Mouse (Mus musculus): Measurements from ENCODE around the gene Wdr11.

Wdr11 gene

DNA sequence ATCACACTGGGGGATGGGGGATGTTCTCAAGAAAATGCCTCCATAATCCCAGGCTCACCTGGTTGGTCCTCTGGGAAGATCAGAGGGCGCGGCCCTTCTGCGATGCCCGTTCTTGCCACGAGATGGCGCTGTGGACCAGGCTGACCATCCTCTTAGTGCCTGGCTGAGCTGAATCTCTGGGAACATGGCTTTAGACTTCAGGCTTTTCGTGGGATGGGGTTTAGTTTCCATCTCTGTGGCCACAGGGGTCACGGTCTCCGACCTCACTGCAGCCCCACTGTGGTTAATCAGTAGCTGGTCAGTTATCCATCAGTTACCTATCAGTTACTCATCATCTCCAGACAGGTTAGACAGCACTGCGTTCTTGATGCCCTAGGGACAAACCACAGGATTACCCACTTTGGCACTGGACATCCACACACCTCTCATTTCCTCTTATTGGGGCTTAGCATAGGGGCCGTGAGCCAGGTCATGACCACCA is 62.2 kb downstream of the Wdr11 start:
- peak; percentile 48 for DNase-seq (ENCODE audit: low read depth)

DNA sequence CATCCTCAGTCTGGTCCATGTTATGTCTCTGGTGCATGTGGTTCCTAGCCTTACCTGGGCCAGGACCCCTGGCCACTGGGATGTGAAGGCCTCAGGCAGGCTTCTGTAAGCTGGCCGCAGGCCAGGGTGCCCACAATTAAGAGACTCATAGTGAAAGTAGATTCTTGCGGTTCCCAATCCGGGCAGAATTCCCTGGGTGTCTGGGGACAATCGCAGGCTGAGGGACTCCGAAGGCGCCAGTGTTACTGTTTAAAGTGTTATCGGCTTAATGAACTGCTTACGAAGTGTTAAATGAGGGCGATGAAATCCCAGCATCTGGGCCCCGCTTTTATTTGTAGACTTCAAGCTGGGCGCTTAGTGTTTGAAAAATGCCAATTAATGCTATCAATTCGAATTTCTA is 63.3 kb downstream of the Wdr11 start:
- no peak for DNase-seq (ENCODE audit: low read depth)

DNA sequence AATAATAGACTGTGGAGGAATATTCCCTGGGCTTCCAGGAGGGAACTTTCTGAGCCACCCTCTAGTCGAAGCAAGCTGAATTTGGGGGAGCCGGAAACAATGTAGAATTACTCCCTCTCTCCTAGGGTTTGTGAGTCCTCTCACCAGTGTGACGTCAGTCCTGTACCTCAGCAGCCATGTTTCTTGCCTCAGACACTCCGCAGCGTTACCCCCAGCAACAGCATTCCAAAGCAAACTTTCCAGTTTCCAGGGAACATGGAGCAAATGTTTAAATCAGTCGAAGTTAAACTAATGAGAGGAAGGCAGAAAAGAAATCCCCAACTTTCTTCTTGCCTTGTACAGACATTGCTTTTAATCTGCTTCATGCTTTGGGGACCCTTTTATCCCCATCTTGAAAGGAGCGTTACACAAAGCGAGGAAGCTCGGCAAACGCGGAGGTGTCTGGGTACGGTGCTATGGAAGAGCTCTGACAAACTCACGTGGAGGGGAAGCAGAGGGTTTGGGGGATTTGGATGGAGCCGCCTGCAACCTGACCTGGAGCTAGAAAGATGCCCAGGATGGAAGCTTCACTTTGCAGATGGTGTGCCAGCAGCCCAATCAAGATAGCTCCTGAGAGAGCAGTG is 64.1 kb downstream of the Wdr11 start:
- no peak for DNase-seq (ENCODE audit: low read depth)

DNA sequence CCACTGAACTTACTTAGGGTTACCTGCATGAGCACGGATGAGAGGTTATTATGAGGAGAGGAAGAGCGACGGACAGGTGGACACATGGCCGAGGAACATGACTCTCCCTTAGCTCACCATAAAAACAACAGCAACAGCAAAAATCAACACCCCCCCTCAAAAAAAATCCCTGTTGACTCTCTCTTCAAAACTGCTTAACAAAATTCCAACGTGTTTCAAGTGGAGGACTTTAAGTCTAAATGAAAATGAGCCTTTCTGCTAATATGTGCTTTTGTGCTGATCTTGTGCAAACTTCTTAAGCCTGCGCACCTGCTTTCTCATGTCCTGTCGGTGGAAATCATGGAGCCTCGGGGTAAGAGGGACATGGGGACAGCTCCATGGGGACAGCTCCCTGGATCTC is 66.2 kb downstream of the Wdr11 start:
- DNase-seq (ENCODE audit: low read depth), result no peak

DNA sequence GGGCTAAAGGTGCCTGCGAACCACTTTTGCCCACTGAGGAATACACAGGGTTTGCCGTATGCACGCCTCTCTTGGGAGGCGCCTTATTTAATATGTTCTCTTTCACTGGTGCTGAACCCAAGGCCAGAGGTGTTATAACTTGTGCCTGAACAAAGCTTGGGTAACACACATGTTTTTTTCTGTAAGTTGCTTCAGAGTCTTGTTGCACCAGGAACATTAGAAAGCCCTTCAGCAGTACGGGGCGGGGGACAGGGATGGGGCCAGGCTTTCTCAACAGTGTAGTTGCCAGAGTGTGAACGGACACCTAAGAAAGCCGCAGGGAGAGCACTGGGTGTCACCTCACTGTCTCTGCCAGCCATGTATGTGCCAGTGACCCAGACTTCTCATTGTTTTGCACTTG is 68.1 kb downstream of the Wdr11 start:
- no peak for DNase-seq (ENCODE audit: low read depth)

DNA sequence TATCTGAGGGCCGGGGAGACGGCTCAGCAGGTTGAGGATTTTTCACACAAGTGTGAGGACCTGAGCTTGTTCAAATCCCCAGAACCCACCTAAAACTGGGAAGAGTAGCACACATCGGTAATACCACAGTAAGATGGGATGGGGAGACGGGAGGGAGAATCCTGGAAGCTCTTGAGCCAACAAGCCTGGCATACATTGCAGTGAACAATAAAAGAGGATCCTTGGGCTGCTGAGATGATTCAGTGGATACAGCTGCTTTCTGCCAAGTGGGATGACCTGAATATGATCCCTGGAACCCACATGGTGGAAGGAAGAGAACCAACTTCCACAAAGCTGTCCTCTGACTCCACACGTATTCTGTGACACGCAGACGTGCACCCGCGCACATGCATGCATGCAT is 68.9 kb downstream of the Wdr11 start:
- DNase-seq (ENCODE audit: low read depth), result no peak

DNA sequence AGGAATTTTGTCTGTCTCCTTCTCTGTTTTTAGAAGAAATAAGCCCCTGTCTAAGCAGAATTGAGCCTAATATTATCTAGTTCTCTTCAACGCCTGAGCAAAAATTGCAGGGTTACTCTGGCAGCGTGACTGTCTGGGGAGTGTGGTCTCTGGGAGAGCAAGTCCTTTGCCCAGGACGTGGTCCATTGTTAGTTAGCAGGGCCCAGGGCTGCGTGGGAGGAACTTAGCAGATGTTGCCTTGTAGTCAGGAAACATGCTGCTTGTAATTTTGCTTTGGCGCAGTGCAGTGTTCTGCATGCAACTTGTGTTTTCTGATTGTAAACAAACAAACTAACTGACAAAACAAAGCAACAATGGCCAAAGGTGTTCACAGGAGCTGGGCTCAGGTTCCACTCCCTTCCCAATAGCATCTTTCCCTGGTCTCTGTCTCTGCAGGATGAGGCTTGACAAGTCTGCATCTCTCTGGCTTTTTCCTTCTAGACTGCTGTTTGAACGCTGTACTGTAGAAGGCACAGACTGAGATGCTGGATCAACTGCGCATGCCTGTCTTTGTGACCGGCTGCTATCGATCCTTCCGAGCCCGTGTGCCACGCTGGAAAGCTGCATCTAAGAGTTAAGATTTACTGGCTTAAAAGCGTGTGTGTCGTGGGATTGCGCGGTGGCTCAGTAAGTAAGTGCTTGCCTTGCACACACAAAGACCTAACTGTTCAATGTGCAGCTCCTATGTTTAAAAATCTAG is 70.6 kb downstream of the Wdr11 start:
- no peak for DNase-seq (ENCODE audit: low read depth)

DNA sequence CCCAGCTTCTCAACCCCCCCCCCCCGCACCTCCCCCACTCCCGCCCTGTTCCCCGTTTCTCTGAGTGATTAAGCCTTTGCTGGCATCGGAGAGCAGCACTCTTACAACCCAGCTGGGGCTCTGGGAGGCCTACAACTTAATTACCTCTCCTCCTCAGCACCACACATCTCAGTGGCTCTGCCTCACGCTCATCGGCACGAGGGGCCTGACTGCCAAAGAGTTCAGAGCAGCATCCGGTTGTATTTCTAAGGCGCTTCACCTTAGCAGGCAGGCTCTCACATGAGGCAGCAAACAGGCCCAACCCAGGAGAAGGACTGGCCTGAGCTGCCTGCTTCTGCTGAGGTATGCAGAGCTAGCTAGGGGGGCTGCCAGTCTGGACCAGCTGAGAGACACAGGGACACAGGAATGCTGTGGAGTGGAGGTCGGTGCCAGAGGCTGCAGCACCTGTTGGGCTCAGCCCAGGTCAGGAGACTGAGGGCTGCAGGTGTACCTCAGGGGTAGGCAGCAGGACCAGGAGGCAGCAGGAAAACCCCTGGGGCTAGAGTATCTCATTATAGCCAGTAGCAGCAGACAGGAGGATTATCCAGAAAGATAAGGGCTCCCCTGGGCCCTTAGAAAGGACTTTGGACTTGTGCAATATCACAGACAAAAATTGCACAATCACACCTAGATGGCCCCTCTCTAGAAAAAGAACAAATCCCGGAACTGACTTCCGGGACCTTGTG is 72.3 kb downstream of the Wdr11 start:
- no peak for DNase-seq (ENCODE audit: low read depth)

DNA sequence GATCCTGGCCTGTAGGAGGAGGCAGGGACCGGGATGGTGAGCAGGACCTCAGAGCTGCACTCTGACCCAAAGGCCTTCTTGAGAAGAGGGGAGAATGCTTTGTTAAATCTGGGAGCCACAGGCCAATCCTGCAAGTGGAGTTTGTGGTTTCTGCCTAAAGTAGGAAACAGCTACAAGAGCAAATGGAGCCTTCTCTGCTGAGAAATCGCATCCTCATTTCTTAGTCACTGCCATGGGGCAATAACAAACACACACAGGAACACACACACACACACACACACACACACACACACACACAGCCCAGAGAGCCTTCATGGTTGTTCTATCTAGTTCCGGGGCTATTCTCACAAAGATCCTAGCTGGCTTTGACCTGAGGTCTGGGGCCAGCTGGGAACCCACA is 73.7 kb downstream of the Wdr11 start:
- DNase-seq (ENCODE audit: low read depth), result no peak

DNA sequence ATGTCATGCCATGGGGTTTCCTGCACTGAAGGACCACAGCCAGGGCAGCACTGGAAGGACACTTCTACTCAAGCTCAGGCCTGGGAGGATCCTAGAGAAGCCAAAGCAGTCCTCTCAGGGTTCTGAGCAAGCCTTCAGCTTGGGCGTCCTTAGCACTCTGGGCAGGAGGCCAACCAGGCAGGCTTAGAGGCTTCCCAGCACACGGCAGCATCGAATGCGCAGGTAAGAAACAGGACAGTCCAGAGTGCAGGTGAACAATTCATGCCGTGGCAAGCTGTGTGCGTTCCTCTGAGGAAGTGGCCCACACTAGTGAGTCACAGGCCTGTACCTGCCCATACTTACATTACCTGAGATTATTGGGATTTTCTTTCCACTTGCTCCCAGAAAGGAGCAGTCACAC is 74.3 kb downstream of the Wdr11 start:
- no peak for DNase-seq (ENCODE audit: low read depth)

DNA sequence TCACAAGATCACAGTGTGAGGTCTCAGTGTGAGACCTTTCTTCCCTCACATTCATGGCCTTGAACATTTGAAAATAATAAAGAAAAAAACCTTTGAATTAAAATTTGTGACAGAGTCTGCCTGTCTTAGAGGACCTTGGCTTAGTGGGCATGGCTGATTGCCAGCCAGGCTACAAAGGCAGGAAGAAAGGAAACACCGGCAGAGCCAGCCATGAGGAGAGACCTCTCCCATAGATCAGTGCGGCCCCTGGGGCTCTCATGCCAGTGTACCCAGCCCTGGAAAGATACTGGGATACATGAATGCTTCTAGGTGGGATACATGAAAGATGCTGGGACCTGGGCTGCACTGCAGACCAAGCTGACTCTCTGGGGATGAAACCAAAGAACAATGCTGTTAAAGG is 74.9 kb downstream of the Wdr11 start:
- DNase-seq (ENCODE audit: low read depth), result no peak

DNA sequence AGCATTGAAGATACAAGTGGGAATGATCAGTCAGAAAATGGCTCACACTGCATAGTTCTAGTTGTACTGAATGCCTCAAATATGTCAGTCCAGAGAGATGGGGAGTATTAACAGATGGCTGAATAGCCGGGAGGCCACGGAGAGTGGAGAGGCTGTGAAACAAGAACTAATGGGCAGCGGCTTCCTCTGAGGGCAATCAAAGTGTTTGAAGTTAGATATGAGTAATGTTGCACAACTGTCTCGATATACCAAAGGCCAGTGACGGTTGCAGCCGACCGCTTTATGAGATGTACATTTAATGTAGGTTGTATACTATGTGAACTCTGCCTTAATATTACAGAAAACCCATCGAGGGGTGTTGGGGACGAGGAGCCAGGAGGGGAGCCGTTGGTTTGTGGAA is 78.6 kb downstream of the Wdr11 start:
- no peak for DNase-seq (ENCODE audit: low read depth)

DNA sequence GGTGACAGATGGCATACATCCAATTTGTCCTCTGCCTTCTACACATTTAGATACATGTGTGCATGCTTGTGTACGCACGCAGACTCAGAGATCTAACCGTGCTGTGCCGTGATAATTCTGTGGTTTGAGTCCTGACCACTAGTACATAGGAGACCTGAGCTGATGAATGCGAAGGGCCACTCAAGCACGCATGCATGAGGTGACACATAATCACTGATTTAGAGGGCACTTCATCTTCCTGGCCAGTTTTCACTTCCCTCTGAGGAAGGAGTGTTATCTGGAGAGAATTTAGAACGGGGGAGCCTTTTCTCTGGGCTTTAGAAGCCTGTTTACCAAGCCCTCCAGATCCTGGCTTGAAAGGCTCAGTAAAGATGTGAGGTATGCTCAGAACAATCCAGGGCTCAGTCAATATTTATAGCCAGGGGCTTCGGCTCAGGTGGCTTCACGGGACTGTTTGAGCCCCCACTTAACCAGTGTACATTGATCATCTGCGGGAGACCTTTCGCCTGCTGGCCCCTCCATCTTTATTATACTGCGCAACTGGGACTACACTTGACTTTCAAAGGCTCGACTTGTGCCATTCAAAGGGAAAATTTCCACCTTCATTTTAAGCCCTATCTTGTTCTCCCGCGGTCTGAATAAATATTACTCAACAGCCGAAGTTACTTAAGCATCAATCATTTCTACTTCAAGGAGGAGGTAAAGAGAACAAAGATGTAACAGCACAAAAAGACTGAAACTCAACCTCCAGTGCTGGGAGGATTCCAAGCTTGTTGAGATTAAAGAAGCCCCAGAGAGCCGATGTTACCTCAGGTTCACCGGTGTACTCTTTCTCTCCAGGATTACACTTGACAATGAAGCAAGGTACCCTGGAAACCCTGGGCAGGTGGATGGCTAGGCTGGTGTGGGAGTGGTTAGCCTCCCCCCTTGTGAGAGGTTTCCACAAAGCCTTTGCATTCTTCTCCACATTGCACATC is 80.3 kb downstream of the Wdr11 start:
- no peak for DNase-seq (ENCODE audit: low read depth)

DNA sequence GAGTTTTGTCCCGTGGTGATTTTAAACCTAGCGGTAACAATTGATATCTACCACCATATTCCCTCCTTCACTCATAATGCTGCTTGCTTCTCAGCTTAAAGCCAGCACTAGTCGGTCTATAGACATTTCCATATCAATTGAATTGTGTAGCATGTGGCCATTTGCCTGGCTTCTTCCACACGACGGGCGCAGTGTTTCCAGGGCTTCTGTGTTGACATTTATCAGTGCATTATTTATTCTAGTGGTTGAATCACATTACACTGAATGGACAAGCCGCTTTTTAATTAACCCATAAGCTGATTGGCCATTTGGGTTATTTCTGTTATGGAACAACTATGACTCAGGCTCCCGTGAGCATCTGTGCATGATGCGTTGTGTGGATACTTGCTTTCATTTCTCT is 82.1 kb downstream of the Wdr11 start:
- DNase-seq (ENCODE audit: low read depth), result no peak

DNA sequence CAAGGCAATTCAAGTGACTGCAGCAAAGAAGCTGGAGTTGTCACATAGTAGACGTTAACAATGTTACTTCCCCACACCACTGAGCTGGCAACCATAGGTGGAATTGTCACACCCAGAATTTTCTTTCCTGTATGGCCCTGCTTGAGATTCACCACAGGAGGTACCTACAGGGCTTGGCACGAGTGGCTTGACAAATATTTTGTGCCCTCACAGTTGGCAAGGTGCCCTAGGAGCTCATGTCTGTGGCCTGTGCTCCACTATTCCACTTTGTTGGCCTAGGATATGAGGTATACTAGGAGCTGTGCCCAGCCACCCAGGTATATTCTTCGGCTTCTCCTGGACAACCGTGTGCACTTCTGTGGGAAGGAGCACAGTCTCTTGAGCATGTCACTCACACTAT is 82.9 kb downstream of the Wdr11 start:
- DNase-seq (ENCODE audit: low read depth), result no peak

DNA sequence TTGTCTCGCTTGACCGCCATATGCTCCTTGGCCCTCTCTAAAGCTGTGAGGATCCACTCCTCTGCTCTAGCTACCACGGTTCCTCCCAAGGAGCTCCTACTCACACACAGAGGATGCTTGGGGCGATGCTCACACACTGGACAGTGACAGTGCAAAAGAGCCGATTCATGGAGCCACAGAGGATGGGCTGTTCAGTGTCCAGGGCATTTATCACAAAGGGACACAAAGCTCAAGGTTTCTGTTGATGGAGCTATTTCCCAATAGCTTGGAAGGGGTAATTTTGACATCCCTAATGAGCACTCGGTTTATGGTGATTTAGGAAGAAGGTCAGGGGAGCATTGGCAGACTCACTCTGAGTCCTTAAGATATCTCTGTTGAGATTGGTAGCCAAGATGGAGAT is 84.2 kb downstream of the Wdr11 start:
- DNase-seq (ENCODE audit: low read depth), result no peak

DNA sequence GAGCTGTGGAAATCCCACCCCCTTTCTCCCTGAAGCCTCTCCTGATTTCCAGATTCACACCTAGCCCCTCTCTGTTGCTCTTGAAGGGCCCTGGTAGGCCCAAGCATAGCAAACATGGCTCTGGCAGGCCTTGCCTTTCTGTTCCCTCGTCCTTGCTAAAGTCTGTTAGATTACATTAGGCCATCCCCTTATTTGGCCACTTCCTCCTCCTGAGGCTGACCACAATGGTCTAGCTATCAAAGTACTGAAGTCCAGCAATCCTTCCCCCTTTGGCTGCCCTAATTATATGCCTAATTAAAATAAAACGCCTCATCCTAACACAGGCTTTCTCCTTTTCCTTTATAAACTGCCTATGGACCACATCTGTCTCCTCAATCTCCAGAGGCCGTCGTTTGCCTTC is 85.5 kb downstream of the Wdr11 start:
- DNase-seq (ENCODE audit: low read depth), result no peak

DNA sequence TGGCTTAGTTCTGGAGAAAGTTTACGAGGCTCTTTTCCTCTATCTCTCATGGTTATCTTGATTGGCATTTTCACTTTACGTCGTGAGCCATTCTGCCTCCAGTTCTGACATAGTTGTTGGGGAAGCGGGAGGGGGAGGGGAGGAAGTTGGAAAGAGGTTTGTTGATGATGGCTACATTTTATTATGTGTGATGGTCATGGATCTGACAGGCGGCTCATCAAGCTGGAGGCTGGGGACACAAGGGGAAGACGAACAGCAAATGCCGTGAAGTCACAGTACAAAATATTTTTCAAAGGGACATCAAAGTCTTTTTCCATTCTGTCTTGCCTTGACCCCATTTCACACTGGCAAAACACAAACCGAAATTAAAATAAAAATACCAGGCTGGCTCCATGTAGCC is 86.8 kb downstream of the Wdr11 start:
- DNase-seq (ENCODE audit: low read depth), result no peak

DNA sequence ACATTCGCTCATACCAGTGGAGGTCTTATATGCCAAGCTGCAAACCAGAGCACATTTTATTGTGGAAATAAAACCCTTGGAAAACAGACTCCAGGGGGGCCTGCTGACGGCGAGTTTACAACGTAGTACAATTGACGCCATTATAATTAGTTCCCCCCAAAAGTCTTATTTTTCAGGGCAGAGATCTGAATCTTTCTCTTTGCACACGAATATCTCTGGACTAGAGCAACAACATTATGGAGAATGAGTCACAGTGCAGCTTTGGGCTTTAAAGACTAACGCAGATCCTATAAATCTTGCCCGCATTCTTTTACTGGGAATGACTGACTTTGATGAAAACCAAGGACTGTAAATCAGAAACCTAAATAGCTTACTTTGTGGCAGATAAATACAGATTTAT is 87.3 kb downstream of the Wdr11 start:
- DNase-seq (ENCODE audit: low read depth), result no peak

DNA sequence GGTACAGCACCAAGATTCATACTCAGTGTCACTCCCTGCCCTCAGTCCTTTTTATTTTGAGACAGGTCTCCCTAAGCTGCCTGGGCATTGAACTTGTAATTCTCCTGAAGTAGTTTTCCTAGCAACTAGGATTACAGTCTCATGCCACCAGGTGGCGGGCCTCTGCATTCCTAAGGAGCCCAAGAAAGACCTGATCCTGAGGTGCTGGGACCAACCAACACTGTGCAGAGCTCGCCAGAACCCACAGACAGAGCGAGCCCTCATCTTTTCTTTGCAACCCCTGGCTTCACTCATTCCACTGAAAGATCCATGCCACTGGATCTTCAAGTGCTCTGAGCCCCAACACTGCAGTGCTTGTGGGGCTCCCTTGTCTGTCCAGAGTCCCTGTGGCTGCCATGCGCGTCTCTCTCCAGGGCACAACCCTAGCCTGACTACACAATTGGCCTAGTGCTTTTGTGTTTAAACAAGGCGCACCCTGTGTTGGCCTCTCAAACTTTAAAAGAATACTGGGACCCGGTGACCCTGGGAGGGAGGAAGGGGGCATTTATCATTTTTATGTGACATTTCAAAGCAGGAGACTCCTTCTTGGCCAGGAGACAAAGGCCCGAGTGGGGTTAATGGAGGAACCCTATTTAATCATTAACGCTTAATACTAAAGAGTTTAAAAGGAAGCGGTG is 89.0 kb downstream of the Wdr11 start:
- no peak for DNase-seq (ENCODE audit: low read depth)

DNA sequence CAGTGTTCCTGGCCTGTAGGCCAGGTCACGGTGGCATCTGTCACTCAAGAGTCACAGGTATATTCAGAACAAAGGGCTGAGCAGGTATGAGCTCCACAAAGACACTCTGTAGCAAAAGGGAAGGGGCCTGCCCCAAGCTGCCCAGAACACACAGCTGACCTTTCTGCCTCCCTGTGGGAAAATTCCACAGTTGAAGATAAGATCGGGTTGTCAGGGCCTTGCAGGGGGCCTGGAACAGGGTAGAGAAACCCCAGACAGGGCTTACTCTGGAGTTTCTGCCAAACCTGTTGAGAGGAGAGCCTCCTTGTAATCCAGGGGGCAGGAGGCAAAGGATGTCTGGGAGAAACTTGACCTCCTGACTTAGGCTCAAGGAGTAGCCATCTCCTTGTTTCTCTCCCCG is 90.9 kb downstream of the Wdr11 start:
- DNase-seq (ENCODE audit: low read depth), result no peak

DNA sequence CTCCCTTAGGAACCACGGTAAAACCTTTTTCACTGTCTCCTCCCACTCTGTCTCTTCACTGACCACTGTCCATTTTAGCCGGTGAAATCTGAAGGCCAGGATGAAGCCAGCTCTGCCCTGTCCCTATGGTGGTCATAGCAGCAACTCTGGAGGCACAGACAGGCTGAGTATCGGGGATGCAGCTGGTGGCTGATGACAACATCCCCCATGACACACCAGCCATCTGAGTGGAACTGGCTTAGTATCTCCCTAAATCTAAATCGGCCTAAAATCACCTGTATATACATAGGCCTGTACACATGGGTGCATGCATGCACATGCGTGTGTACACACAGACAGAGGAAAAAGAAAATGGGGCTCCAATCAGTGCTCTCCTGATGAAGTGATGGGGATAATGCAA is 93.7 kb downstream of the Wdr11 start:
- no peak for DNase-seq (ENCODE audit: low read depth)

Data from induced T-regulatory cell, adult 2 months (primary cell).